Mouse (Mus musculus) lung, embryonic 15.5 days (tissue): ENCODE measurements around the gene Klhl32. TPM values are rescaled to one million over a fixed set of nuclear protein-coding genes. Genes with fewer than 3 reads are reported as not detected.

Experiments
- ATAC-seq: fragments of 200-750 bp; cut with Nextera tagmentation; 2 replicates; pipeline ENCODE4 v1.8.0; 2017; ENCODE audit warnings: moderate number of reproducible peaks, borderline replicate concordance; ENCODE audit not compliant: low FRiP score, low TSS enrichment; ENCODE audit errors: extremely low read depth
- H3K27ac ChIP-seq: fragments of 300-500 bp; sonication (generic); 2 replicates; pipeline ENCODE4 v1.5.1; 2015; ENCODE audit warnings: moderate library complexity, mild to moderate bottlenecking, inconsistent platforms
- H3K27me3 ChIP-seq: fragments of 300-500 bp; sonication (generic); 2 replicates; pipeline ENCODE4 v1.6.1; 2015; ENCODE audit warnings: inconsistent platforms
- H3K36me3 ChIP-seq: fragments of 300-500 bp; sonication (generic); 2 replicates; pipeline ENCODE4 v1.6.1; 2015; ENCODE audit warnings: inconsistent platforms
- H3K4me1 ChIP-seq: fragments of 300-500 bp; sonication (generic); 2 replicates; pipeline ENCODE4 v1.6.1; 2015; ENCODE audit warnings: inconsistent platforms
- H3K4me2 ChIP-seq: fragments of 300-500 bp; sonication (generic); 2 replicates; pipeline ENCODE4 v1.6.1; 2015; ENCODE audit warnings: inconsistent platforms, mild to moderate bottlenecking, moderate library complexity
- H3K4me3 ChIP-seq: fragments of 300-500 bp; sonication (generic); 2 replicates; pipeline ENCODE4 v1.5.1; 2015; ENCODE audit warnings: mild to moderate bottlenecking, inconsistent platforms
- H3K9ac ChIP-seq: fragments of 300-500 bp; sonication (generic); 2 replicates; pipeline ENCODE4 v1.6.1; 2015; ENCODE audit warnings: inconsistent platforms
- H3K9me3 ChIP-seq: fragments of 300-500 bp; sonication (generic); 2 replicates; pipeline ENCODE4 v1.6.1; 2016; ENCODE audit warnings: inconsistent platforms
- WGBS: fragments of 180-500 bp; shearing (Covaris S2); methylation state at CpG from one replicate; pipeline ENCODE4 v1.1.7; 2015; 5-methylcytosine and 5-hydroxymethylcytosine counted together
- polyA plus RNA-seq: library from polyadenylated mRNA; unstranded; fragments of >200 nt; fragmentation: Nextera tagmentation; extraction: Ambion mirVana; gene quantifications from 2 replicates; pipeline ENCODE4 v1.2.1, GENCODE M21; 2015

The Klhl32 gene
- polyA plus RNA-seq, 1 experiment from 2014 or later = 1.8 TPM

GRCm38 (mm10) chr4:24625951-24626584 is 224.9 kb downstream of the Klhl32 start:
- H3K36me3 ChIP-seq = no peaks in the 10 kb centered on the region
- no peak; the same call in 1 of the 2 replicates for ATAC-seq
- WGBS = 53% methylated on average over 13 of the region's 13 CpGs

GRCm38 (mm10) chr4:24621422-24622187 is 229.3 kb downstream of the Klhl32 start:
- WGBS = 60% methylated on average over 9 of the region's 9 CpGs

More at GRCm38 (mm10) chr4:24625951-24626584, 224.9 kb downstream of the Klhl32 start:
- H3K4me2 ChIP-seq = no peak overlapping the region
- no peak overlapping the region for H3K27ac ChIP-seq
- no peaks in the 10 kb centered on the region for H3K27me3 ChIP-seq
- no peak overlapping the region for H3K4me3 ChIP-seq
- H3K9ac ChIP-seq = no peak overlapping the region
- H3K4me1 ChIP-seq = peaks cover 31% of the 10 kb centered on the region
- H3K9me3 ChIP-seq = no peaks in the 10 kb centered on the region

GRCm38 (mm10) chr4:24620440-24620839 is 230.5 kb downstream of the Klhl32 start:
- H3K27ac ChIP-seq = 0 out of 2 replicates have a peak overlapping the region, but pooled peaks have one; percentile 80
- WGBS = 65% methylated on average over 5 of the region's 5 CpGs
- peak; percentile 65; the same call in 1 of the 2 replicates for ATAC-seq
- no peak overlapping the region for H3K4me3 ChIP-seq
- peaks cover 2% of the 10 kb centered on the region; the same call in 1 of the 2 replicates for H3K4me1 ChIP-seq
- no peaks in the 10 kb centered on the region for H3K36me3 ChIP-seq
- no peaks in the 10 kb centered on the region for H3K27me3 ChIP-seq
- H3K9me3 ChIP-seq = no peaks in the 10 kb centered on the region
- H3K4me2 ChIP-seq = no peak overlapping the region
- no peak overlapping the region for H3K9ac ChIP-seq

More at GRCm38 (mm10) chr4:24621422-24622187, 229.3 kb downstream of the Klhl32 start:
- Histone ChIP-seq H3K27ac (no peak overlapping the region), H3K9ac (no peak overlapping the region), H3K9me3 (no peaks in the 10 kb centered on the region), H3K27me3 (no peaks in the 10 kb centered on the region), H3K36me3 (no peaks in the 10 kb centered on the region), H3K4me3 (no peak overlapping the region), H3K4me2 (no peak overlapping the region), H3K4me1 (peaks cover 9% of the 10 kb centered on the region)
- no peak for ATAC-seq

GRCm38 (mm10) chr4:24620005-24620404 is 230.9 kb downstream of the Klhl32 start:
- Histone ChIP-seq H3K4me2 (no peak overlapping the region), H3K4me3 (no peak overlapping the region), H3K36me3 (no peaks in the 10 kb centered on the region), H3K9me3 (no peaks in the 10 kb centered on the region), H3K9ac (no peak overlapping the region), H3K27ac (peak overlapping the region; percentile 80), H3K27me3 (no peaks in the 10 kb centered on the region), H3K4me1 (peaks cover 2% of the 10 kb centered on the region; the same call in 1 of the 2 replicates)
- ATAC-seq = peak; percentile 86; the same call in 1 of the 2 replicates
- WGBS = 22% methylated on average over 6 of the region's 6 CpGs

GRCm38 (mm10) chr4:24609564-24609963 is 241.4 kb downstream of the Klhl32 start:
- Histone ChIP-seq H3K27ac (no peak overlapping the region), H3K36me3 (0 out of 2 replicates have a peak, but pooled peaks cover 3% of the 10 kb centered on the region), H3K9me3 (no peaks in the 10 kb centered on the region), H3K4me2 (no peak overlapping the region), H3K9ac (no peak overlapping the region), H3K27me3 (no peaks in the 10 kb centered on the region), H3K4me3 (no peak overlapping the region), H3K4me1 (no peaks in the 10 kb centered on the region)
- no peak for ATAC-seq
- WGBS = 100% methylated on average over 2 of the region's 2 CpGs

GRCm38 (mm10) chr4:24609085-24609484 is 241.8 kb downstream of the Klhl32 start:
- WGBS = 84% methylated on average over 3 of the region's 3 CpGs
- ATAC-seq = no peak

GRCm38 (mm10) chr4:24601711-24602110 is 249.2 kb downstream of the Klhl32 start:
- WGBS = 91% methylated on average over 6 of the region's 6 CpGs
- H3K4me2 ChIP-seq = no peak overlapping the region
- H3K27me3 ChIP-seq = no peaks in the 10 kb centered on the region
- no peak for ATAC-seq
- no peaks in the 10 kb centered on the region for H3K9me3 ChIP-seq
- H3K4me1 ChIP-seq = no peaks in the 10 kb centered on the region
- peaks cover 23% of the 10 kb centered on the region; the same call in 1 of the 2 replicates for H3K36me3 ChIP-seq
- H3K27ac ChIP-seq = no peak overlapping the region
- H3K4me3 ChIP-seq = no peak overlapping the region
- H3K9ac ChIP-seq = no peak overlapping the region

More at GRCm38 (mm10) chr4:24609085-24609484, 241.8 kb downstream of the Klhl32 start:
- Histone ChIP-seq H3K27ac (no peak overlapping the region), H3K9ac (no peak overlapping the region), H3K36me3 (0 out of 2 replicates have a peak, but pooled peaks cover 4% of the 10 kb centered on the region), H3K27me3 (no peaks in the 10 kb centered on the region), H3K4me1 (no peaks in the 10 kb centered on the region), H3K9me3 (no peaks in the 10 kb centered on the region), H3K4me2 (no peak overlapping the region), H3K4me3 (no peak overlapping the region)

- 70% methylated on average over 1 of the region's 1 CpGs for WGBS
- Histone ChIP-seq H3K27me3 (no peaks in the 10 kb centered on the region), H3K27ac (no peak overlapping the region), H3K4me3 (no peak overlapping the region), H3K36me3 (peaks cover 23% of the 10 kb centered on the region), H3K9ac (no peak overlapping the region), H3K4me2 (no peak overlapping the region), H3K9me3 (no peaks in the 10 kb centered on the region), H3K4me1 (no peaks in the 10 kb centered on the region)
- no peak for ATAC-seq
Observed at GRCm38 (mm10) chr4:24598637-24599036, 252.3 kb downstream of the Klhl32 start.

GRCm38 (mm10) chr4:24596942-24597611 is 253.8 kb downstream of the Klhl32 start:
- no peak overlapping the region for H3K4me2 ChIP-seq
- H3K27ac ChIP-seq = no peak overlapping the region
- H3K4me3 ChIP-seq = no peak overlapping the region
- H3K27me3 ChIP-seq = no peaks in the 10 kb centered on the region
- no peak overlapping the region for H3K9ac ChIP-seq
- no peak for ATAC-seq
- H3K36me3 ChIP-seq = peaks cover 23% of the 10 kb centered on the region
- no peaks in the 10 kb centered on the region for H3K4me1 ChIP-seq
- H3K9me3 ChIP-seq = no peaks in the 10 kb centered on the region
- WGBS = 75% methylated on average over 6 of the region's 6 CpGs

- Histone ChIP-seq H3K4me3 (no peak overlapping the region), H3K27ac (no peak overlapping the region), H3K9me3 (no peaks in the 10 kb centered on the region), H3K27me3 (no peaks in the 10 kb centered on the region), H3K36me3 (peaks cover 14% of the 10 kb centered on the region), H3K9ac (no peak overlapping the region), H3K4me2 (no peak overlapping the region), H3K4me1 (no peaks in the 10 kb centered on the region)
- no peak for ATAC-seq
Observed at GRCm38 (mm10) chr4:24594824-24595223, 256.1 kb downstream of the Klhl32 start.

GRCm38 (mm10) chr4:24583997-24584396 is 266.9 kb downstream of the Klhl32 start:
- no peak overlapping the region for H3K4me2 ChIP-seq
- ATAC-seq = no peak
- H3K27me3 ChIP-seq = no peaks in the 10 kb centered on the region
- no peaks in the 10 kb centered on the region for H3K4me1 ChIP-seq
- H3K4me3 ChIP-seq = no peak overlapping the region
- H3K9ac ChIP-seq = no peak overlapping the region
- H3K9me3 ChIP-seq = no peaks in the 10 kb centered on the region
- H3K36me3 ChIP-seq = peaks cover 19% of the 10 kb centered on the region
- no peak overlapping the region for H3K27ac ChIP-seq
- 84% methylated on average over 3 of the region's 3 CpGs for WGBS
